Comparison of ENCODE assay signal across 8 mouse cellular contexts in genomic region chr2:144268446-144269305, GRCm38 (mm10). TPM values are rescaled to one million over a fixed set of nuclear protein-coding genes. Genes with fewer than 3 reads are reported as not detected.
DNase-seq lines count a peak whose midpoint lies in the region; ATAC-seq and TF ChIP-seq lines count a peak whose summit lies in the region.

No protein-coding gene starts in this region.

- ATAC-seq in heart, embryonic 15.5 days (replicated peaks; ENCODE audit: insufficient number of reproducible peaks, insufficient read depth, low FRiP score, low read depth), result no peak
- ATAC-seq in hindbrain, embryonic 15.5 days (ENCODE audit: low FRiP score, low read depth), result no peak
- no peak for ATAC-seq in midbrain, embryonic 13.5 days

- TF ChIP-seq CTCF in MEL (IDR thresholded peaks at IDR 0.05 in 2 of 3, conservative IDR thresholded peaks at IDR 0.05 in 1 of 3; ENCODE audit: control insufficient read depth in 1 of 3, insufficient read depth in 1 of 3, low read depth in 2 of 3, low read length in 3 of 3, poor library complexity in 1 of 3, severe bottlenecking in 1 of 3), result no peak
- TF ChIP-seq CTCF in thymus, adult 2 months (IDR thresholded peaks at IDR 0.05; ENCODE audit: borderline replicate concordance, control insufficient read depth, extremely low read depth, insufficient read depth, low read length, poor library complexity), result no peak

- H3K9ac ChIP-seq in heart, embryonic 15.5 days, result peak overlapping the region; percentile 95
- peak overlapping the region; percentile 99 for H3K9ac ChIP-seq in MEL (ENCODE audit: control insufficient read depth, low read depth, low read length, poor library complexity, severe bottlenecking)
- peak overlapping the region; percentile 79 for H3K9ac ChIP-seq in hindbrain, embryonic 15.5 days
- peak overlapping the region; percentile 95 for H3K9ac ChIP-seq in midbrain, embryonic 13.5 days (replicated peaks)

- no peak for DNase-seq in heart, postnatal 14 days
- peak; percentile 56 for DNase-seq in MEL (ENCODE audit: low read depth, low spot score)
- no peak for DNase-seq in adrenal gland, adult 8-10 months
- no peak for DNase-seq in cerebellum, adult 11 months
- no peak for DNase-seq in thymus, adult 2 months

- peaks cover 90% of the 10 kb centered on the region for H3K79me2 ChIP-seq in MEL (ENCODE audit: control insufficient read depth, insufficient read depth, low read length, poor library complexity)

- H3K9me3 ChIP-seq in heart, embryonic 15.5 days (replicated peaks), result no peaks in the 10 kb centered on the region
- no peaks in the 10 kb centered on the region for H3K9me3 ChIP-seq in MEL (replicated peaks; ENCODE audit: insufficient read depth, low read length)
- H3K9me3 ChIP-seq in hindbrain, embryonic 15.5 days, result no peaks in the 10 kb centered on the region
- H3K9me3 ChIP-seq in midbrain, embryonic 13.5 days, result no peaks in the 10 kb centered on the region

- H3K4me3 ChIP-seq in heart, embryonic 15.5 days, result peak overlapping the region; percentile 89
- H3K4me3 ChIP-seq in MEL (ENCODE audit: control insufficient read depth in 1 of 2, insufficient read depth in 1 of 2, low read depth in 2 of 2, low read length in 2 of 2), result peak overlapping the region; percentile 85 to 98
- peak overlapping the region; percentile 77 for H3K4me3 ChIP-seq in hindbrain, embryonic 15.5 days
- peak overlapping the region; percentile 92 for H3K4me3 ChIP-seq in midbrain, embryonic 13.5 days (replicated peaks)
- no peak overlapping the region for H3K4me3 ChIP-seq in thymus, adult 2 months (ENCODE audit: control insufficient read depth, insufficient read depth, low read length)

- intact Hi-C loops in heart, postnatal 14 days (cut with DNase I), result no loop called here

- no peak for TF ChIP-seq POLR2A in MEL (IDR thresholded peaks at IDR 0.05; ENCODE audit: control insufficient read depth in 1 of 2, insufficient read depth in 1 of 2, low read depth in 1 of 2, low read length in 2 of 2, poor library complexity in 1 of 2)
- TF ChIP-seq POLR2A in thymus, adult 2 months (IDR thresholded peaks at IDR 0.05; ENCODE audit: control insufficient read depth, extremely low read depth, insufficient read depth, low read length, poor library complexity), result no peak

- peak overlapping the region; percentile 34 for H3K27ac ChIP-seq in heart, embryonic 15.5 days
- H3K27ac ChIP-seq in MEL (ENCODE audit: control insufficient read depth, low read depth, low read length), result peak overlapping the region; percentile 78
- H3K27ac ChIP-seq in hindbrain, embryonic 15.5 days (replicated peaks), result no peak overlapping the region
- H3K27ac ChIP-seq in midbrain, embryonic 13.5 days, result no peak overlapping the region
- no peak overlapping the region for H3K27ac ChIP-seq in thymus, adult 2 months (ENCODE audit: control insufficient read depth, insufficient read depth, low read length)

- peak overlapping the region; percentile 84 for H3K4me2 ChIP-seq in heart, embryonic 15.5 days
- peak overlapping the region; percentile 83 for H3K4me2 ChIP-seq in hindbrain, embryonic 15.5 days
- peak overlapping the region; percentile 71 for H3K4me2 ChIP-seq in midbrain, embryonic 13.5 days (replicated peaks)

- no peak for TF ChIP-seq RAD21 in MEL (IDR thresholded peaks at IDR 0.05; ENCODE audit: low read depth, low read length)

- H3K4me1 ChIP-seq in heart, embryonic 15.5 days (replicated peaks), result peaks cover 43% of the 10 kb centered on the region
- H3K4me1 ChIP-seq in MEL (ENCODE audit: control insufficient read depth in 1 of 2, insufficient read depth in 2 of 2, low read length in 2 of 2), result peaks cover 4 to 18% of the 10 kb centered on the region in 2 experiments
- H3K4me1 ChIP-seq in hindbrain, embryonic 15.5 days (replicated peaks), result peaks cover 32% of the 10 kb centered on the region
- peaks cover 33% of the 10 kb centered on the region for H3K4me1 ChIP-seq in midbrain, embryonic 13.5 days (replicated peaks)
- H3K4me1 ChIP-seq in thymus, adult 2 months (replicated peaks; ENCODE audit: control insufficient read depth, insufficient read depth, low read length), result peaks cover 13% of the 10 kb centered on the region

- H3K36me3 ChIP-seq in heart, embryonic 15.5 days, result peaks cover 6% of the 10 kb centered on the region; the same call in 1 of the 2 replicates
- peaks cover 14 to 56% of the 10 kb centered on the region in 2 experiments for H3K36me3 ChIP-seq in MEL (ENCODE audit: control insufficient read depth in 1 of 2, insufficient read depth in 2 of 2, low read length in 2 of 2)
- H3K36me3 ChIP-seq in hindbrain, embryonic 15.5 days, result no peaks in the 10 kb centered on the region
- H3K36me3 ChIP-seq in midbrain, embryonic 13.5 days, result no peaks in the 10 kb centered on the region
- no peaks in the 10 kb centered on the region for H3K36me3 ChIP-seq in thymus, adult 2 months (ENCODE audit: control insufficient read depth, insufficient read depth, low read length)

- H3K27me3 ChIP-seq in heart, embryonic 15.5 days, result no peaks in the 10 kb centered on the region
- H3K27me3 ChIP-seq in MEL (ENCODE audit: control insufficient read depth in 1 of 2, insufficient read depth in 2 of 2, low read length in 2 of 2), result no peaks in the 10 kb centered on the region
- no peaks in the 10 kb centered on the region for H3K27me3 ChIP-seq in hindbrain, embryonic 15.5 days
- no peaks in the 10 kb centered on the region for H3K27me3 ChIP-seq in midbrain, embryonic 13.5 days
- H3K27me3 ChIP-seq in thymus, adult 2 months (ENCODE audit: control insufficient read depth, insufficient read depth, low read length), result no peaks in the 10 kb centered on the region

- no peak for TF ChIP-seq EP300 in MEL (IDR thresholded peaks at IDR 0.05; ENCODE audit: low read depth in 1 of 2, low read length in 2 of 2)

- WGBS in heart, embryonic 15.5 days, result 9% methylated on average over 6 of the region's 6 CpGs
- 11% methylated on average over 6 of the region's 6 CpGs for WGBS in hindbrain, embryonic 15.5 days
- WGBS in midbrain, embryonic 13.5 days, result 10% methylated on average over 6 of the region's 6 CpGs
- WGBS in thymus, adult 2 months, result 17% methylated on average over 6 of the region's 6 CpGs

TF ChIP-seq in MEL, 35 proteins besides CTCF, POLR2A, EP300 and RAD21:
- TF ChIP-seq TBP (IDR thresholded peaks at IDR 0.05; ENCODE audit: low read depth, low read length) (no peak), GATA1 (IDR thresholded peaks at IDR 0.05; ENCODE audit: low read depth, low read length) (no peak), SMC3 (IDR thresholded peaks at IDR 0.05; ENCODE audit: low read depth, low read length) (no peak), SIN3A (IDR thresholded peaks at IDR 0.05; ENCODE audit: low read length) (peak; percentile 46; the same call in 1 of the 2 replicates), ETS1 (IDR thresholded peaks at IDR 0.05; ENCODE audit: low read depth, low read length) (no peak), TCF12 (IDR thresholded peaks at IDR 0.05; ENCODE audit: low read depth, low read length) (no peak), CHD1 (IDR thresholded peaks at IDR 0.05; ENCODE audit: low read depth, low read length) (peak; percentile 18; the same call in 1 of the 2 replicates), POLR2AphosphoS5 (IDR thresholded peaks at IDR 0.05; ENCODE audit: borderline replicate concordance, low read depth, low read length) (no peak), MAZ (IDR thresholded peaks at IDR 0.05; ENCODE audit: low read depth, low read length) (no peak), MAX (IDR thresholded peaks at IDR 0.05; ENCODE audit: low read length) (no peak), JUND (IDR thresholded peaks at IDR 0.05; ENCODE audit: low read depth, low read length) (no peak)

RNA-seq across cellular contexts. Expression of gene Mgme1, which starts 1.8 kb away (rescaled TPM):
- 22.0 TPM in 2 replicates for polyA plus RNA-seq in heart, embryonic 15.5 days (2015; fragmentation: Nextera tagmentation; extraction: Ambion mirVana)
- 1 to 10 TPM; 8.5 to 9.6 TPM for total RNA-seq in heart, postnatal 14 days (2021)
- 14.1 and 16.8 TPM in 2 replicates for total RNA-seq in MEL (2012; rRNA removed)
- 10 to 100 TPM in 1 of 2 experiments, not detected in 1; 20.3 TPM for polyA plus RNA-seq in MEL (2012; ENCODE audit: insufficient read depth in 1 of 2, insufficient read length in 2 of 2, low read depth in 1 of 2, low replicate concordance in 2 of 2, missing spikeins in 1 of 2)
- polyA plus RNA-seq in hindbrain, embryonic 15.5 days (2015; fragmentation: Nextera tagmentation; extraction: Ambion mirVana), result 12.9 and 14.2 TPM in 2 replicates
- 12.9 and 13.0 TPM in 2 replicates for polyA plus RNA-seq in midbrain, embryonic 13.5 days (2015; fragmentation: Nextera tagmentation; extraction: Ambion mirVana)
- 10 to 100 TPM; 16.5 to 31.4 (median 19.5) TPM for total RNA-seq in adrenal gland, adult 8-10 months (2022)
- polyA plus RNA-seq in thymus, adult 2 months (2012; rRNA removed), result 4.7 and 5.4 TPM in 2 replicates

RNA-seq across cellular contexts. Expression of gene Snx5, which starts 2.0 kb away (rescaled TPM):
- 78.9 and 87.9 TPM in 2 replicates for polyA plus RNA-seq in heart, embryonic 15.5 days (2015; fragmentation: Nextera tagmentation; extraction: Ambion mirVana)
- total RNA-seq in heart, postnatal 14 days (2021), result 10 to 100 TPM; 50.4 to 51.9 TPM
- total RNA-seq in MEL (2012; rRNA removed), result 136 and 161 TPM in 2 replicates
- 100 to 1,000 TPM; 213 to 835 TPM for polyA plus RNA-seq in MEL (2012; ENCODE audit: insufficient read depth in 1 of 2, insufficient read length in 2 of 2, low read depth in 1 of 2, low replicate concordance in 2 of 2, missing spikeins in 1 of 2)
- polyA plus RNA-seq in hindbrain, embryonic 15.5 days (2015; fragmentation: Nextera tagmentation; extraction: Ambion mirVana), result 67.6 and 68.1 TPM in 2 replicates
- 64.7 and 66.5 TPM in 2 replicates for polyA plus RNA-seq in midbrain, embryonic 13.5 days (2015; fragmentation: Nextera tagmentation; extraction: Ambion mirVana)
- total RNA-seq in adrenal gland, adult 8-10 months (2022), result 100 to 1,000 TPM in 3 of 4 experiments, 10 to 100 TPM in 1; 92.5 to 112 (median 101) TPM
- polyA plus RNA-seq in thymus, adult 2 months (2012; rRNA removed), result 71.0 and 73.5 TPM in 2 replicates

Comparison
In these comparisons a context has a peak if more than half of its experiments do, and no peak if none do; other contexts are left out.
1. H3K27ac ChIP-seq: peak in heart, embryonic 15.5 days (single experiment) and MEL (single experiment); none in hindbrain, embryonic 15.5 days (single experiment), midbrain, embryonic 13.5 days (single experiment) and thymus, adult 2 months (single experiment).
2. Peak in every context shown above with its lines, with median percentiles within 50 percentile points of each other: H3K4me2 ChIP-seq and H3K9ac ChIP-seq.